Comparison of ENCODE assay signal across 25 mouse cellular contexts in genomic region chr5:144344592-144344991, GRCm38 (mm10). TPM values are rescaled to one million over a fixed set of nuclear protein-coding genes. Genes with fewer than 3 reads are reported as not detected.
A peak's percentile ranks its signal among the peaks of the same experiment; 100 is the strongest.
DNase-seq lines count a peak whose midpoint lies in the region; ATAC-seq and TF ChIP-seq lines count a peak whose summit lies in the region.
"Had no signal": no experiment of that assay in that cellular context is flagged by ENCODE, and none has a peak within 500 bp of the region (broad histone marks: within the 10 kb centered on the region; RNA-seq: fewer than 3 reads in every experiment).

No protein-coding gene starts in this region.

- ATAC-seq in CD4-positive, CD25-positive, alpha-beta regulatory T cell, adult 4 months = no peak
- peak; percentile 58 for ATAC-seq in common myeloid progenitor, adult 5-6 weeks (replicated peaks; ENCODE audit: low read depth, poor library complexity, severe bottlenecking)
- ATAC-seq: forebrain, embryonic 16.5 days; intestine, embryonic 15.5 days; lung, postnatal 0 days had no signal

- TF ChIP-seq CTCF in cerebellum, adult 2 months (IDR thresholded peaks at IDR 0.05; ENCODE audit: borderline replicate concordance, insufficient read depth, low read depth, low read length) = no peak

- H3K27ac ChIP-seq in cerebellum, adult 2 months (ENCODE audit: insufficient read depth, low read length) = no peak overlapping the region
- H3K27ac ChIP-seq: embryonic facial prominence, embryonic 13.5 days; heart, embryonic 10.5 days; hindbrain, embryonic 14.5 days; intestine, embryonic 15.5 days; limb, embryonic 10.5 days; midbrain, embryonic 12.5 days had no signal

- H3K4me1 ChIP-seq in cerebellum, adult 2 months (ENCODE audit: control insufficient read depth, insufficient read depth, low read length) = no peaks in the 10 kb centered on the region
- H3K4me1 ChIP-seq: embryonic facial prominence, embryonic 13.5 days; limb, embryonic 10.5 days; midbrain, embryonic 12.5 days had no signal

- WGBS in cerebellum, adult 2 months = 80% methylated on average over 6 of the region's 6 CpGs

- no peak for TF ChIP-seq POLR2A in cerebellum, adult 2 months (IDR thresholded peaks at IDR 0.05; ENCODE audit: borderline replicate concordance, insufficient read depth, low read length)

- no peaks in the 10 kb centered on the region for H3K36me3 ChIP-seq in splenic B cell, adult 2 months (ENCODE audit: control insufficient read depth, insufficient read depth, low read length, poor library complexity, severe bottlenecking)
- H3K36me3 ChIP-seq: embryonic facial prominence, embryonic 13.5 days; heart, embryonic 10.5 days; intestine, embryonic 15.5 days; limb, embryonic 10.5 days; midbrain, embryonic 12.5 days had no signal

- peak; percentile 2 for DNase-seq in CD4-positive, CD25-positive, alpha-beta regulatory T cell, adult 2 months (ENCODE audit: low read depth, low spot score)
- peak; percentile 55 for DNase-seq in A20 (ENCODE audit: low read depth, low spot score)
- peak; percentile 19 for DNase-seq in splenic B cell, adult 2 months (ENCODE audit: low read depth, low spot score)
- no peak for DNase-seq in left cerebral cortex, adult 11 months (ENCODE audit: low spot score)
- DNase-seq in cerebellum, adult 2 months = no peak
- no peak for DNase-seq in gastrocnemius, adult 8-10 months (ENCODE audit: low spot score in 2 of 2)
- DNase-seq: cerebellum, adult 18-20 months; cerebellum, postnatal 25 days; embryo, embryonic 11 days; gastrocnemius, postnatal 36 days; heart, postnatal 4 days; kidney, adult 8-10 months; kidney, postnatal 10 days; liver had no signal

- no peaks in the 10 kb centered on the region for H3K27me3 ChIP-seq in splenic B cell, adult 2 months (ENCODE audit: control insufficient read depth, insufficient read depth, low read length, poor library complexity, severe bottlenecking)
- H3K27me3 ChIP-seq in cerebellum, adult 2 months (ENCODE audit: control insufficient read depth, insufficient read depth, low read length) = no peaks in the 10 kb centered on the region
- H3K27me3 ChIP-seq: embryonic facial prominence, embryonic 13.5 days; intestine, embryonic 15.5 days; midbrain, embryonic 12.5 days had no signal

- no peak overlapping the region for H3K4me3 ChIP-seq in cerebellum, adult 2 months (replicated peaks; ENCODE audit: insufficient read depth, low read depth, low read length)
- H3K4me3 ChIP-seq: embryonic facial prominence, embryonic 13.5 days; heart, embryonic 10.5 days; intestine, embryonic 15.5 days; limb, embryonic 10.5 days; midbrain, embryonic 12.5 days had no signal

RNA-seq across cellular contexts. Expression of gene Baiap2l1, which starts 13.3 kb away (rescaled TPM):
- polyA plus RNA-seq in CD4-positive, CD25-positive, alpha-beta regulatory T cell, adult 4 months (2017; shearing (Covaris generic)) = 1 to 10 TPM in 1 of 2 experiments, under 1 TPM in 1; 0.96 to 1.2 TPM
- not detected in 2 replicates for total RNA-seq in common myeloid progenitor, adult 5-6 weeks (2017)
- polyA plus RNA-seq in cerebellum, adult 2 months (2012; rRNA removed) = 0.34 and 1.0 TPM in 2 replicates
- under 1 TPM; 0.27 to 0.48 (median 0.37) TPM for total RNA-seq in gastrocnemius, adult 8-10 months (2022)
- total RNA-seq: neutrophil, adult 5-6 weeks had no signal

Comparison
In these comparisons a context has a peak if more than half of its experiments do, and no peak if none do; other contexts are left out.
1. DNase-seq: peak in CD4-positive, CD25-positive, alpha-beta regulatory T cell, adult 2 months (single experiment), A20 (single experiment) and splenic B cell, adult 2 months (single experiment); none in left cerebral cortex, adult 11 months (single experiment), cerebellum, adult 2 months (0 of 2) and gastrocnemius, adult 8-10 months (0 of 2).